Mouse (Mus musculus) activated CD4-positive, CD25-positive, alpha-beta regulatory T cell, adult 9 weeks (primary cell): Measurements from ENCODE around the gene Xlr4a. TPM values are rescaled to one million over a fixed set of nuclear protein-coding genes. Genes with fewer than 3 reads are reported as not detected.

Experiments
- polyA plus RNA-seq: library from polyadenylated mRNA; unstranded; fragments of 100-300 nt; shearing (Covaris generic); gene quantifications from one replicate; pipeline ENCODE4 v1.2.1, GENCODE M21; 2017

Xlr4a gene
- polyA plus RNA-seq: 115 TPM

DNA sequence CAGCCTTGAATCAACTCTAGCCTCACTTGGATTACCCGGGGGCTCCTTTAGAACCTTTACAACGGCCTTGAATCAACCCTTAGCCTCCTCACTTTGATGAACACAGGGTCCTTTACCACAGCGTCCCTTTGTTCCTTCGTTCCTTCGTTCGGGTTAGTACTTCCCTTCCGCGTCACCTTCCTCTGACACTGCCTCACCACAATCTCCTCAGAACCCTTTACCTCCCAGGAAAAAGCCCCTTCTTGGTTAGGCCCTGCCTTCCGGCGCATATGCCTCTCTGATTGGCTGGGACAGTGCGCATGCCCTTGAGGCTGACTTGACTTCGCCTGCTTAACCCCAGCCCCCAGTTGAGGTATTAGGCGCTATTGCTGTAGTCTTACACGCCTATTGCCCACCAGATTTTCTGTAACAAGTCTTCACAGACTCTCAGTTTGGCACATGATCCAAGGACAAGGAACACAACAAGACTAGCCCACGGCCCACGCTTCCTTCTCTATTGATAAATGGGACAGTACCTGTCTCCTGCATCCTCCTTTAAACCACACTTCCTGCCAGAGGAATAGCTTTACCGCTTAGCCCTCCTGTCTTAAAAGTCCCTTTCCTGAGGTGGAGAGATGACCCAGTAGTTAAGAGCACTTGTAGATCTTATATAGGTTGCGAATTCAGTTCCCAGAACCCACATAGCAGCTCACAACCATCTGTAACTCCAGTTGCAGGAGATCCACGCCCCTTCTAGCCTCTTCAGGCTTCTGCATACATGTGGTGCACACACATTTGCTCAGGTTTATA is at the start of gene Xlr4a:
Xlr4a (minus strand) TSS at position 212 of the 789 bp plus-strand sequence.

GRCm38 (mm10) chrX:73116747-73117146 is 34.5 kb upstream of the Xlr4a start, which contains the start of gene Gm14685:
Gene Gm14685, plus strand, starts transcription at chrX:73117047.

DNA sequence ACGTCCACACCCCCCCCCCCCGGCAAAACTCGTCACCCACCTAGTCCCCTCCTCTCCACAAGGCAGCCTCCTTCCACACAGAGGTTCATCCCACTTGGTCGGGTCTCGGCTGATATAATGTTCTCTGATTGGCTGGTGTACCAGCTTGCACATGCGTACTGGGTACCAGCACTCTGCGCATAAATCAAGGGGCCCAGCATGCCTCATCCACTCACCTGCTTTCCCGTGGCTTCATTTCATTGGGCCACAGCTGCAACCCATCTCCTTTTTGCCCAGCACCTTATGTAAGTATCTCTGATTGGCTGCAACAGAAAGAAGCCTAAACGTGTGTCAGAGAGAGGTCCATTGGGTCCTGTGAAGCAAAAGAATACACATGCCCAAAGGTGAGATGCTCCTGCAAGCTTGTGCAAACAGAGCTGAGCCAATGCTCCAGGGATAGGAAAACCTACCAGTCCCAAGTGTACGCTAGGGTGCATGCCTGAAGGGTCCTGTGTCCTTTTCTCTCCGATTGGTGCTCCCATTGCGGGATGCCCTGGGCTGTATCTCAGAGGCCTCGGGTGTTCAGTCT is 14.7 kb upstream of the Xlr4a start, which contains the start of gene Xlr3a:
Xlr3a (minus strand) TSS at position 155 of the 568 bp plus-strand sequence.

GRCm38 (mm10) chrX:73064415-73064793 is 17.9 kb downstream of the Xlr4a start, which contains the start of gene Pnma3:
Gene Pnma3, plus strand, starts transcription at chrX:73064787.

DNA sequence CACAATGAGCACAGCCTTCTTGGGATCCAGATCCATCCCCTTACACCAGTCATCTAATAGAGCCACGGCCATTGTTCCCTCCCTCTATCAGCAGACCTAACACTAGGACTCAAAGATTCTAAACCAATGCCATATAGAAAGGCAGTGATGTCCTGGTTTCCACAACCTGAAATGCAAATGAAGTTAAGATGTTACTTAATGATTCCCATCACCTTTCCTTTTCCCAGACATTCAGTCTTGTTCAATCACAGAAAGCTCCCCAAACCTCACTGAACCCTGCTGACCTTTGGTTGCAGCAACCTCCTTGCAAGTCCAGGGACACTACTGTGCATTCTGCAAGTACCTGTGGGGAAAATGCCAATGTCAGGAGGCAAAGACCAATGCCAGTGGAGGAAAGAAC is 45.3 kb downstream of the Xlr4a start, which contains the start of gene Pnma5:
Pnma5 (minus strand) TSS at position 101 of the 400 bp plus-strand sequence.

Other genes starting within 250 kb of the Xlr4a start
- 137 TPM for gene Cetn2, start 164.1 kb downstream of the Xlr4a start, polyA plus RNA-seq
- 22.0 TPM for gene Nsdhl, start 163.9 kb downstream of the Xlr4a start, polyA plus RNA-seq
- gene Zfp185, start 95.1 kb downstream of the Xlr4a start, polyA plus RNA-seq: not detected
- gene Pnma5, start 45.4 kb downstream of the Xlr4a start, polyA plus RNA-seq: not detected
- not detected for gene Pnma3, start 17.7 kb downstream of the Xlr4a start, polyA plus RNA-seq
- 1.6 TPM for gene Xlr3a, start 14.6 kb upstream of the Xlr4a start, polyA plus RNA-seq
- not detected for gene Gm14685, start 34.6 kb upstream of the Xlr4a start, polyA plus RNA-seq
- gene Xlr5b, start 66.3 kb upstream of the Xlr4a start, polyA plus RNA-seq: not detected
- gene DXBay18, start 67.0 kb upstream of the Xlr4a start, polyA plus RNA-seq: not detected
- gene Spin2d, start 94.5 kb upstream of the Xlr4a start, polyA plus RNA-seq: not detected
- gene Xlr3b, start 109.7 kb upstream of the Xlr4a start, polyA plus RNA-seq: 14.3 TPM
- 134 TPM for gene Xlr4b, start 131.9 kb upstream of the Xlr4a start, polyA plus RNA-seq
- gene F8a, start 145.8 kb upstream of the Xlr4a start, polyA plus RNA-seq: 2.0 TPM
- gene Xlr4c, start 160.7 kb upstream of the Xlr4a start, polyA plus RNA-seq: 86.1 TPM
- gene Xlr3c, start 182.9 kb upstream of the Xlr4a start, polyA plus RNA-seq: not detected
- not detected for gene Xlr5a, start 210.5 kb upstream of the Xlr4a start, polyA plus RNA-seq
- gene Xlr5c, start 210.5 kb upstream of the Xlr4a start, polyA plus RNA-seq: not detected